Mouse (Mus musculus) spleen, postnatal 14 days (tissue): ENCODE data around the gene Zfp644.
"Not testable (repeated sequence)": the region's sequence is repeated elsewhere in the genome, so short reads cannot be mapped to it uniquely, and the experiment has no call there.

Experiments used
- DNase-seq, 2 experiments: peaks; one replicate each; pipeline ENCODE4 v3.0.0; 2021 to 2022; ENCODE audit warnings: low spot score in 2 of 2

Zfp644 gene

GRCm38 (mm10) chr5:106696396-106697337 is at the start of gene Zfp644:
Gene Zfp644, minus strand, starts transcription at chr5:106697287.
- DNase-seq, result peak; percentile 71 to 78

- no peak for DNase-seq
These were observed 42.6 kb upstream of the Zfp644 start for GRCm38 (mm10) chr5:106739716-106740115.

- DNase-seq, result no peak
These were observed 26.4 kb upstream of the Zfp644 start for GRCm38 (mm10) chr5:106723487-106723886.

- DNase-seq, result no peak
These were observed 25.7 kb upstream of the Zfp644 start for GRCm38 (mm10) chr5:106722771-106723170.

- no peak for DNase-seq
These were observed 14.8 kb upstream of the Zfp644 start for GRCm38 (mm10) chr5:106711870-106712277.

GRCm38 (mm10) chr5:106711220-106711726 is 14.2 kb upstream of the Zfp644 start:
- no peak for DNase-seq

GRCm38 (mm10) chr5:106710611-106711010 is 13.5 kb upstream of the Zfp644 start:
- DNase-seq, result peak in 1 of 2 experiments; percentile 12

- DNase-seq, result no peak
These were observed 13.0 kb upstream of the Zfp644 start for GRCm38 (mm10) chr5:106710085-106710409.

- DNase-seq, result peak; percentile 48 to 58
These were observed 12.4 kb upstream of the Zfp644 start for GRCm38 (mm10) chr5:106709388-106710084.

GRCm38 (mm10) chr5:106706363-106706762 is 9.3 kb upstream of the Zfp644 start:
- DNase-seq, result no peak

GRCm38 (mm10) chr5:106705162-106705561 is 8.1 kb upstream of the Zfp644 start:
- DNase-seq, result peak; percentile 22 to 23

- peak; percentile 44 to 57 for DNase-seq
These were observed 1.2 kb downstream of the Zfp644 start for GRCm38 (mm10) chr5:106695681-106696395.

GRCm38 (mm10) chr5:106695141-106695540 is 1.9 kb downstream of the Zfp644 start:
- DNase-seq, result no peak

- DNase-seq, result no peak
These were observed 2.4 kb downstream of the Zfp644 start for GRCm38 (mm10) chr5:106694683-106695082.

- no peak for DNase-seq
These were observed 4.1 kb downstream of the Zfp644 start for GRCm38 (mm10) chr5:106693034-106693433.

GRCm38 (mm10) chr5:106680636-106681458 is 16.2 kb downstream of the Zfp644 start:
- DNase-seq, result no peak

GRCm38 (mm10) chr5:106679659-106680058 is 17.4 kb downstream of the Zfp644 start:
- no peak for DNase-seq

- not testable (repeated sequence) for DNase-seq
These were observed 18.3 kb downstream of the Zfp644 start for GRCm38 (mm10) chr5:106678823-106679222.

- no peak for DNase-seq
These were observed 20.3 kb downstream of the Zfp644 start for GRCm38 (mm10) chr5:106676784-106677183.

- DNase-seq, result no peak
These were observed 24.5 kb downstream of the Zfp644 start for GRCm38 (mm10) chr5:106672597-106672996.

- DNase-seq, result no peak
These were observed 25.2 kb downstream of the Zfp644 start for GRCm38 (mm10) chr5:106671893-106672292.
